Mouse (Mus musculus) MEL (cell line): ENCODE results near the gene Kcnrg.

Experiments used
- CHD1 ChIP-seq: IDR thresholded peaks from 2 replicates; pipeline ENCODE4 v1.6.1; 2012; ENCODE audit warnings: low read depth, mild to moderate bottlenecking, inconsistent platforms, low read length, improper control_type of control experiment
- CTCF ChIP-seq, 3 experiments: IDR thresholded peaks in 2 of 3; conservative IDR thresholded peaks in 1 of 3; 2 replicates each; pipeline ENCODE4 v1.5.1; 2011 to 2012; ENCODE audit warnings: low read length in 3 of 3, low read depth in 2 of 3, mild to moderate bottlenecking in 2 of 3, improper control_type of control experiment in 1 of 3, inconsistent platforms in 1 of 3, mixed read lengths in 1 of 3, moderate library complexity in 1 of 3; ENCODE audit not compliant: control insufficient read depth in 1 of 3, insufficient read depth in 1 of 3, poor library complexity in 1 of 3, severe bottlenecking in 1 of 3
- ELF1 ChIP-seq: IDR thresholded peaks from 2 replicates; pipeline ENCODE4 v1.6.1; 2014; ENCODE audit warnings: low read depth, mild to moderate bottlenecking, inconsistent platforms, low read length, improper control_type of control experiment, moderate library complexity
- MAX ChIP-seq: IDR thresholded peaks from 2 replicates; pipeline ENCODE4 v1.6.1; 2011; ENCODE audit warnings: low read length, improper control_type of control experiment
- POLR2A ChIP-seq, 2 experiments: IDR thresholded peaks; 2 replicates each; pipeline ENCODE4 v1.6.1; 2011 to 2012; ENCODE audit warnings: low read length in 2 of 2, mild to moderate bottlenecking in 2 of 2, control low read depth in 1 of 2, improper control_type of control experiment in 1 of 2, low read depth in 1 of 2, moderate library complexity in 1 of 2; ENCODE audit not compliant: control insufficient read depth in 1 of 2, insufficient read depth in 1 of 2, poor library complexity in 1 of 2
- SMC3 ChIP-seq: IDR thresholded peaks from 2 replicates; pipeline ENCODE4 v1.6.1; 2011; ENCODE audit warnings: low read depth, low read length, improper control_type of control experiment
- TBP ChIP-seq: IDR thresholded peaks from 2 replicates; pipeline ENCODE4 v1.8.0; 2011; ENCODE audit warnings: low read depth, low read length, improper control_type of control experiment
- TCF12 ChIP-seq: IDR thresholded peaks from 2 replicates; pipeline ENCODE4 v1.6.1; 2014; ENCODE audit warnings: low read depth, mild to moderate bottlenecking, inconsistent platforms, low read length, improper control_type of control experiment, moderate library complexity
- USF2 ChIP-seq, 2 experiments: IDR thresholded peaks; 2 replicates each; pipeline ENCODE4 v1.6.1; 2011 to 2012; ENCODE audit warnings: improper control_type of control experiment in 2 of 2, low read length in 2 of 2, borderline replicate concordance in 1 of 2, inconsistent platforms in 1 of 2, low read depth in 1 of 2, mild to moderate bottlenecking in 1 of 2; ENCODE audit not compliant: insufficient read depth in 1 of 2
- ZKSCAN1 ChIP-seq: IDR thresholded peaks from 2 replicates; pipeline ENCODE4 v1.6.1; 2012; ENCODE audit warnings: low read depth, mild to moderate bottlenecking, inconsistent platforms, low read length, improper control_type of control experiment, moderate library complexity

DNA sequence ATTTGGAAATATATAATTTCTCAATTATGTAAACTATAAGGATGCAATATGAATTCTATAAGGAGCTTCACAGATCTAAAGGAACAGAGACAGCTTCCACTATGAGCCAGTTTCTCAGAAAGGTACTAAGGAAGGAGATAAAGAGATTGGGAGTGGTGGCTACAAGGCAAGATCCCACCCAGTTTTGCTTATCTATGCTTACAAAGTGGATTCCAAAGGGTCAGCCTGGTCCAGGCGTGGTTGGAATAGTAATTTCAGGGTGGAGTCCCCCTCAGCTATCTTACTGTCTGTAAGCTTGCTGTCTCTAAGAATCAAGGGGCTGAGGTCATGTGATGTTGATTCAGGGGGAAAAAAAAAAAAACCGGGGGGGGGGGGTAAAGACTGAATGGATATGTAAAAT is 49.2 kb downstream of the Kcnrg start:
- no peak for TF ChIP-seq USF2 (IDR thresholded peaks at IDR 0.05; ENCODE audit: borderline replicate concordance in 1 of 2, insufficient read depth in 1 of 2, low read depth in 1 of 2, low read length in 2 of 2)
- no peak for TF ChIP-seq SMC3
- TF ChIP-seq POLR2A (IDR thresholded peaks at IDR 0.05; ENCODE audit: control insufficient read depth in 1 of 2, insufficient read depth in 1 of 2, low read depth in 1 of 2, low read length in 2 of 2, poor library complexity in 1 of 2), result no peak
- TF ChIP-seq CTCF (IDR thresholded peaks at IDR 0.05 in 2 of 3, conservative IDR thresholded peaks at IDR 0.05 in 1 of 3; ENCODE audit: control insufficient read depth in 1 of 3, insufficient read depth in 1 of 3, low read depth in 2 of 3, low read length in 3 of 3, poor library complexity in 1 of 3, severe bottlenecking in 1 of 3), result no peak
- TF ChIP-seq TCF12, result no peak
- no peak for TF ChIP-seq CHD1
- no peak for TF ChIP-seq TBP
- TF ChIP-seq ELF1, result no peak
- TF ChIP-seq MAX, result no peak
- no peak for TF ChIP-seq ZKSCAN1
